Mouse (Mus musculus) neural tube, embryonic 11.5 days (tissue): Measurements from ENCODE around the gene Thbs4. TPM values are rescaled to one million over a fixed set of nuclear protein-coding genes. Genes with fewer than 3 reads are reported as not detected.

Experiments
- ATAC-seq: fragments of 200-750 bp; cut with Nextera tagmentation; 2 replicates; pipeline ENCODE4 v1.8.0; 2017; ENCODE audit warnings: moderate number of reproducible peaks, mild to moderate bottlenecking, moderate TSS enrichment, moderate library complexity; ENCODE audit not compliant: insufficient read depth, low FRiP score, low TSS enrichment
- DNase-seq: peaks from one replicate; pipeline ENCODE4 v3.0.0-alpha.2; 2015; ENCODE audit warnings: low spot score
- H3K27ac ChIP-seq: fragments of 300-500 bp; sonication (generic); 2 replicates; pipeline ENCODE4 v1.5.1; 2014; ENCODE audit warnings: low read depth, mild to moderate bottlenecking, low read length
- H3K27me3 ChIP-seq: fragments of 300-500 bp; sonication (generic); 2 replicates; pipeline ENCODE4 v1.6.1; 2014; ENCODE audit warnings: mild to moderate bottlenecking, low read length, mixed read lengths; ENCODE audit not compliant: control insufficient read depth, insufficient read depth
- H3K36me3 ChIP-seq: fragments of 300-500 bp; sonication (generic); 2 replicates; pipeline ENCODE4 v1.6.1; 2014; ENCODE audit warnings: mild to moderate bottlenecking, low read length, moderate library complexity, mixed read lengths; ENCODE audit not compliant: control insufficient read depth, insufficient read depth
- H3K4me1 ChIP-seq: fragments of 300-500 bp; sonication (generic); 2 replicates; pipeline ENCODE4 v1.6.1; 2014; ENCODE audit warnings: low read length, mixed read lengths; ENCODE audit not compliant: control insufficient read depth, insufficient read depth
- H3K4me2 ChIP-seq: fragments of 300-500 bp; sonication (generic); 2 replicates; pipeline ENCODE4 v1.6.1; 2014; ENCODE audit warnings: low read depth, mild to moderate bottlenecking, moderate library complexity
- H3K4me3 ChIP-seq: fragments of 300-500 bp; sonication (generic); 2 replicates; pipeline ENCODE4 v1.5.1; 2014; ENCODE audit warnings: low read depth, low read length
- H3K9ac ChIP-seq: fragments of 300-500 bp; sonication (generic); 2 replicates; pipeline ENCODE4 v1.6.1; 2014; ENCODE audit warnings: mild to moderate bottlenecking, low read length
- H3K9me3 ChIP-seq: fragments of 300-500 bp; sonication (generic); 2 replicates; pipeline ENCODE4 v1.6.1; 2016; ENCODE audit warnings: low read length; ENCODE audit not compliant: control insufficient read depth
- WGBS: fragments of 180-500 bp; shearing (Covaris S2); extraction: QIAGEN DNeasy Blood & Tissue Kit; methylation state at CpG from one replicate; pipeline ENCODE4 v1.1.7; 2014; 5-methylcytosine and 5-hydroxymethylcytosine counted together
- polyA plus RNA-seq: library from polyadenylated mRNA; unstranded; fragments of >200 nt; fragmentation: Nextera tagmentation; extraction: Ambion mirVana; gene quantifications from 2 replicates; pipeline ENCODE4 v1.2.1, GENCODE M21; 2014

Gene Thbs4
- polyA plus RNA-seq, 1 experiment from 2014 or later = 1.2 TPM

DNA sequence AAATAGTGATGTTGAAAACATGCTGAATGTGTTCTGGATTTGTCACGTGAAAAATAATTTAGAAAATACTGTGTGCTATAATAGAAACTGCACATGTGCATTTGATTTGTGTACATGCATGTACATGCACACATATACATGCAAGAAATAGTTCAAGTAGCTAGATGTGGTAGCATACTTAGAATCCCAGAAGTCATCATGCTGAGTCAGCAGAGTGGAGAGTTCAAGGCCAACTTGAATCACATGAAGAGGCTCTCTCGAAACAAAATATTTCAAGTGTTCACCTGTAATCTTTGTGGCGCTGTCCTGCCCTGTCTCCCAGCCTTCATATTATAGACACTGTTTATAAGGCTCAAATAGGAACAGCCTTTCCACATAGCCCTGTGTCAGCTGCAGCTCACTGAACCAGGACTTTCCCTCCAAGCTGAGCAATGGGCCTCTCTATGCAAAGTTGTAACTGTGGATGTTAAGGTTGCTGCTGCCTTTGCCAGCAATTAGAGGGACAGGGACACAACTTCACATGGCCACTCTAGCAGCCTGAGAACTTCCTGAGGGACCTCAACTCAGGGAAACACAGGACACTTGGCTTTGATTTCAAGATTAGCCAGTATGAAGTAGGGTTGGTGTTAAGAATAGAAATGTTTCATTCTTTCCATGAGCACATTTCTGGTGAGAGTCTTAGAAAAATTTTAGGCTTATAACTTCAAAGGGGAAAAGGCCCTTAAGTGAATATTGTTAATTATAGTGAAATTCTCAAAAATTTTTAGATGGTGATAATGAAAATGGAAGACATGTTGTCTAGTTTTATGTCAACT lies 76.6 kb downstream of the Thbs4 start:
- H3K27ac ChIP-seq = no peak overlapping the region
- DNase-seq (no peak), ATAC-seq (no peak)
- no peak overlapping the region for H3K9ac ChIP-seq
- WGBS = 96% methylated on average over 3 of the region's 3 CpGs
- H3K4me2 ChIP-seq = no peak overlapping the region
- no peaks in the 10 kb centered on the region for H3K36me3 ChIP-seq
- no peak overlapping the region for H3K4me3 ChIP-seq
- no peaks in the 10 kb centered on the region for H3K9me3 ChIP-seq
- H3K4me1 ChIP-seq = no peaks in the 10 kb centered on the region
- H3K27me3 ChIP-seq = no peaks in the 10 kb centered on the region

DNA sequence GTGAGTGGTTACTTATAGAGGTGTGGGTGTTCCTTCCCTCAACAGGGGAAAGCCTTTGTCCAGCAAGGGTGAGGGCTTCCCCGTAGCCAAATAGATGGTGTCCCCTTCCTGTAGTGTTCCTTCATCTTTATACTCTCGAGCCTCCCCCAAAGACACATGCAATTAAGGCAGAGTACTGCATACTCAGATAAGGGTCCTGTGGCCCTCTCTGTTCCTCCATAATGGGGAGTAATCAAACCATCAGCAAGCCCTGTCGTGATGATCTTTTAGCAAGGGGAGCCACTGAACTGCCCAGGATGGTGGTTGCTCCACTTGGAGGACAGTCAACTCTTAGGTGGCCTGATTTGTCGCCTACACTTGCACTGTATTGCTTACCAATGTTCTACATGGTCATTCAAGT lies 82.0 kb downstream of the Thbs4 start:
- H3K4me1 ChIP-seq = peaks cover 7% of the 10 kb centered on the region; the same call in 1 of the 2 replicates
- H3K27me3 ChIP-seq = no peaks in the 10 kb centered on the region
- no peaks in the 10 kb centered on the region for H3K36me3 ChIP-seq
- no peak overlapping the region for H3K9ac ChIP-seq
- no peak overlapping the region for H3K4me3 ChIP-seq
- no peaks in the 10 kb centered on the region for H3K9me3 ChIP-seq
- no peak for ATAC-seq
- WGBS = 88% methylated on average over 4 of the region's 4 CpGs
- H3K4me2 ChIP-seq = no peak overlapping the region
- no peak for DNase-seq
- H3K27ac ChIP-seq = no peak overlapping the region

DNA sequence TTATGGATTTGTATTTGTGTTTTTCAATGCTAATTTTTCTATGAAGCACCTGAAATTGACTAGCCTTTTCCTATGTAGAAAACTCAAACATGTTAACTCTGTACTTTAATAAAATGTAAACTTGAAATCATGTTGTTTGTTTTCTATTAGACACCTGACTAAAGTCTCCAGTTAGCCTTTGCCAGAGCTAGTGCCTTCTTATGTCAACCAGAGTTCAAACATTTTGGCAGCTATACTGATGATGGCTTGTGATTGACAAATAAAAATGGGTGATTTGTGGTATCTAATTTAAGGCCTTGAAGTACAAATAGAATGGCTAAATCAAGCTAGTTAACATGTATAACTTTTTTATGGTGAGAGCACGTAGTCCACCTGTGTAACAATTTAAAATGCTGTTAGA lies 82.8 kb downstream of the Thbs4 start:
- Histone ChIP-seq H3K9ac (no peak overlapping the region), H3K27me3 (no peaks in the 10 kb centered on the region), H3K9me3 (no peaks in the 10 kb centered on the region), H3K27ac (no peak overlapping the region), H3K4me2 (no peak overlapping the region), H3K36me3 (no peaks in the 10 kb centered on the region), H3K4me3 (no peak overlapping the region), H3K4me1 (peaks cover 7% of the 10 kb centered on the region; the same call in 1 of the 2 replicates)
- DNase-seq = no peak
- no peak for ATAC-seq
- 89% methylated on average over 1 of the region's 1 CpGs for WGBS

DNA sequence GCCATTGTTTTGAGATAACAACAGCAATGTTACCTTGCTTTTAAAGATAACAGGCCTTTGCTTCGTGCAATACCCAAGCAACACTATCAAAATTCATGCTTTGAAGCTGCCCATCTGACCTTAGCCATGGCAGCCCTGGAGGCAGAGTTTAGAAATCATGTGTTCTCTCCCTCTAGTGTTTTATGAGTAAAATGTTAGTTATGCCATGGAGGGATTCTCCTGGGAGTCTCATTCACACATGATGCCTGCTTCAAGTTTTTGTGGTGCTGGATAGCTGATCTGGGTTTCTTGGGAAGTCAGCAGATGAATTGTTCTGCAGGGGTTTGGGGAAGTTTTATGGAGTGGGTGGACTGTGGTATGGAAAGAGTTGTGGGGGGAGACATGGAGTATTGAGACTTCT lies 84.3 kb downstream of the Thbs4 start:
- no peaks in the 10 kb centered on the region for H3K27me3 ChIP-seq
- H3K9me3 ChIP-seq = no peaks in the 10 kb centered on the region
- 84% methylated on average over 1 of the region's 1 CpGs for WGBS
- no peak overlapping the region for H3K4me2 ChIP-seq
- peaks cover 7% of the 10 kb centered on the region; the same call in 1 of the 2 replicates for H3K4me1 ChIP-seq
- ATAC-seq (no peak), DNase-seq (no peak)
- H3K36me3 ChIP-seq = no peaks in the 10 kb centered on the region
- no peak overlapping the region for H3K9ac ChIP-seq
- no peak overlapping the region for H3K27ac ChIP-seq
- H3K4me3 ChIP-seq = no peak overlapping the region

DNA sequence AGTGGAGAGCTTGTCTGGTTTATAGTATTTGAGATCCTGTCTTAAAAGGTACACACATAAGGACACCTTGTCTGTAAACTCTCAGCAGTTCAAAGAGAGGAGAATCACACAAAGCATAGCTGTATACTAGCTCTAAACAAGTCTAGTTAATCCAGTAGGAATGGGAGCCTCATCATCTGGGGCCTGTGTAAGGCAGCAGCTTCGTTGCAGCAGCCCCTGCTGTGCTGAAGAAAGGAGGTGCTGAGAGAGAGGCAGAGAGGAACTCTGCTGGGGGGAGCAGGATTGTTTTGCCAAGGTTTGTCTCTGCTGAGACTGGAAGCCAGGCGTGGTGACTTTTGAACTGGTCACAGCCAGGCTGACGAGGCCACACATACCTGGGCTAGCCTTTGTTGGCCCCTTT lies 85.1 kb downstream of the Thbs4 start:
- Histone ChIP-seq H3K27me3 (no peaks in the 10 kb centered on the region), H3K27ac (no peak overlapping the region), H3K4me3 (no peak overlapping the region), H3K9ac (no peak overlapping the region), H3K9me3 (no peaks in the 10 kb centered on the region), H3K36me3 (no peaks in the 10 kb centered on the region), H3K4me1 (peaks cover 10% of the 10 kb centered on the region), H3K4me2 (no peak overlapping the region)
- ATAC-seq (no peak), DNase-seq (no peak)
- WGBS = 8% methylated on average over 3 of the region's 3 CpGs

DNA sequence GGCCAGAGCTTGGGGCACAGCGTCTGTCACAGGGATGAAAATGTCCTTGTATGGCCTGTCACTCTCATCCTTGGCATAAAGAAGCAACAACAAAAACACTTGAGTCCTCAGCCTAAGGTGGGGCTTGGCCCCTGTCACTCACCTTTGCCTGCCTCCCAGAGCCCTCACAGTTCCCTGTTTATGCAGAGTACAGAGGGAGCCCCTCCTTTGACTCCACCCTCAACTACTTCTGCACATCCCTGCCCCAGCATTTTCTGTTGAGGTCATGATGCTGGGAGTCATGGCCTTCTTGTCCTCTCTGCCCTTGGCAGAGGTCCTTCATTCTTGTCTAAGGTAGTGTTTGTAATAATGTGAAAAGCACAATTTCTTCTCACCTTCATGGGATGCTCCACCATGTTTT lies 86.2 kb downstream of the Thbs4 start:
- no peaks in the 10 kb centered on the region for H3K36me3 ChIP-seq
- H3K9me3 ChIP-seq = no peaks in the 10 kb centered on the region
- H3K27me3 ChIP-seq = no peaks in the 10 kb centered on the region
- no peak overlapping the region for H3K4me3 ChIP-seq
- H3K9ac ChIP-seq = no peak overlapping the region
- ATAC-seq (no peak), DNase-seq (no peak)
- peaks cover 12% of the 10 kb centered on the region for H3K4me1 ChIP-seq
- WGBS = 78% methylated on average over 1 of the region's 1 CpGs
- no peak overlapping the region for H3K4me2 ChIP-seq
- no peak overlapping the region for H3K27ac ChIP-seq

DNA sequence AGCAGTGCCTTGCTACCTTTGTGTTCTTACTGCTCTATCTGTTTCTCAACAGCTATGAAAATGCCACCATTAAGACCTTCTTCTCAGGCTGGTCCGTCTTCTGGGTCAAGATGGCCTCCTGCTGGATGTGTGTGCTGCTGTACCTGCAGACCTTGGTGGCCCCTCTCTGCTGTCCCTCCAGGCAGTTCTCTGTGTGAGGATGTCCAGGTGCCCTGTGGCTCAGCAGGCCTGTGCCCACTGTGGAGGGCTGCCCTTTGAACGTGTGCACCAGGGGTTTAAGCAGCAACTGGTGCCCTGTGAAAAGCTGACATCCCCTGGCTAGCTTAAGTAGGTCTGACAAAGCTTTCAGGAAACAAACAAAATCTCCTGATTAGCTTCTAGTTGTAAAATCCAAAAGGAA lies 86.7 kb downstream of the Thbs4 start:
- Histone ChIP-seq H3K27me3 (no peaks in the 10 kb centered on the region), H3K4me3 (no peak overlapping the region), H3K9me3 (no peaks in the 10 kb centered on the region), H3K36me3 (no peaks in the 10 kb centered on the region), H3K4me1 (peaks cover 13% of the 10 kb centered on the region), H3K4me2 (no peak overlapping the region), H3K9ac (no peak overlapping the region), H3K27ac (no peak overlapping the region)
- ATAC-seq (no peak), DNase-seq (no peak)
- WGBS = 66% methylated on average over 2 of the region's 2 CpGs

DNA sequence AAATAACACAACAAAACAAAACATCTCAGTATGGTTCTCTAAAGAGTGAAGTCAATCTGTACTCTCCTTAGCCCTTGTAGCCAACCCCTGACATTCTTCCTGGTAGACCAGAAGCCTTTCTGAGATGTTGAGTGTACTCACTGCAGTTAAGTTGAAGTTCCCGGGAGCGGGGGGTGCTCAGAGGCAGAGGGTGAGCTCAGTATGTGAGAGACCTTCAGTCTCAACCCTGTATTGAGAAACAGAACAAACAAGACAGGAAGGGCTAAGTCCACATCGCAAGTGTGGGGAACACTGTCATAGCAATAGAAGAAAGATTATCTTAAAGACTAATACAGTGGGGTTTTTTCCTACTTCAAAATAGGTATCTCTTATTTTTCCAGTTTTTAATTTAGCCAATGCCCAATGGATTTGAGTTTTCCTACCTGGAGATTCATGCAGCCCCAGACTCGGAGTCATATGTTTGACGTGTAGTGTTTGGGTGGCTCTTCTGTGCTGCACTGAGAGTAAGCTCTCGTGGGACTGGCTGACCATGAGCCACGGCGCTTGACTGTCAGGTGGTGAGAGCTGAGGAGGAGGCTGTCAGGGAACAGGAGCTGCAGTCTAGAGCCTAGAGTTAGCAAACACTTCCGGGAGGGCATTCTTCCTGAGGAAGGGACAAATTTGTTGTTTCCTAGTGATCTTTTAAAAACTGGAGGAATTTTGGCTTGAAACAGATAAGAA lies 88.1 kb downstream of the Thbs4 start:
- WGBS = 94% methylated on average over 9 of the region's 9 CpGs
- no peak overlapping the region for H3K27ac ChIP-seq
- H3K4me2 ChIP-seq = no peak overlapping the region
- peaks cover 16% of the 10 kb centered on the region for H3K4me1 ChIP-seq
- ATAC-seq = no peak
- H3K27me3 ChIP-seq = no peaks in the 10 kb centered on the region
- H3K9ac ChIP-seq = no peak overlapping the region
- no peak for DNase-seq
- no peaks in the 10 kb centered on the region for H3K9me3 ChIP-seq
- H3K4me3 ChIP-seq = no peak overlapping the region
- H3K36me3 ChIP-seq = no peaks in the 10 kb centered on the region
